Mouse (Mus musculus) thymus, adult 2 months (tissue): ENCODE measurements around the gene Manba.

Experiments
- CTCF ChIP-seq: fragments of 200-500 bp; IDR thresholded peaks from 2 replicates; pipeline ENCODE4 v1.5.1; 2012; ENCODE audit warnings: mild to moderate bottlenecking, control low read depth, low read length, moderate library complexity, borderline replicate concordance; ENCODE audit not compliant: control insufficient read depth, poor library complexity, insufficient read depth; ENCODE audit errors: extremely low read depth
- POLR2A ChIP-seq: fragments of 200-500 bp; IDR thresholded peaks from 2 replicates; pipeline ENCODE4 v1.6.1; 2012; ENCODE audit warnings: mild to moderate bottlenecking, low read length, control low read depth, moderate library complexity; ENCODE audit not compliant: control insufficient read depth, poor library complexity, insufficient read depth; ENCODE audit errors: extremely low read depth

- TF ChIP-seq POLR2A, result no peak
- no peak for TF ChIP-seq CTCF
These were observed 129.0 kb downstream of the Manba start for GRCm38 (mm10) chr3:135614376-135614775.
